Mouse (Mus musculus): ENCODE results near the gene Fuk. TPM values are rescaled to one million over a fixed set of nuclear protein-coding genes. Genes with fewer than 3 reads are reported as not detected.
"Not testable (repeated sequence)": the region's sequence is repeated elsewhere in the genome, so short reads cannot be mapped to it uniquely, and the experiment has no call there.

Gene Fuk
- polyA plus RNA-seq, 1 experiment from 2014 or later, result 8.7 TPM

- WGBS, result 97% methylated on average over 8 of the region's 8 CpGs
- H3K36me3 ChIP-seq; ATAC-seq (replicated peaks); H3K9ac ChIP-seq (replicated peaks); H3K27ac ChIP-seq (replicated peaks); H3K4me2 ChIP-seq (replicated peaks); H3K27me3 ChIP-seq; H3K9me3 ChIP-seq; H3K4me3 ChIP-seq: not testable (repeated sequence)
- peaks cover 10% of the 10 kb centered on the region for H3K4me1 ChIP-seq
Measured at GRCm38 (mm10) chr8:110929672-110930071, 27.4 kb upstream of the Fuk start.

- no peaks in the 10 kb centered on the region for H3K9me3 ChIP-seq
- H3K4me3 ChIP-seq, result no peak overlapping the region
- 75% methylated on average over 5 of the region's 5 CpGs for WGBS
- no peaks in the 10 kb centered on the region for H3K27me3 ChIP-seq
- H3K4me1 ChIP-seq, result peaks cover 10% of the 10 kb centered on the region
- no peak overlapping the region for H3K9ac ChIP-seq (replicated peaks)
- no peak for ATAC-seq (replicated peaks)
- H3K4me2 ChIP-seq (replicated peaks), result no peak overlapping the region
- no peaks in the 10 kb centered on the region for H3K36me3 ChIP-seq
- H3K27ac ChIP-seq (replicated peaks), result no peak overlapping the region
Measured at GRCm38 (mm10) chr8:110929066-110929465, 26.8 kb upstream of the Fuk start.

- Histone ChIP-seq H3K27ac (replicated peaks) (no peak overlapping the region), H3K9me3 (no peaks in the 10 kb centered on the region), H3K4me1 (peaks cover 10% of the 10 kb centered on the region), H3K4me3 (no peak overlapping the region), H3K36me3 (no peaks in the 10 kb centered on the region), H3K9ac (replicated peaks) (no peak overlapping the region), H3K4me2 (replicated peaks) (no peak overlapping the region), H3K27me3 (no peaks in the 10 kb centered on the region)
- 87% methylated on average over 7 of the region's 7 CpGs for WGBS
- no peak for ATAC-seq (replicated peaks)
Measured at GRCm38 (mm10) chr8:110928435-110928834, 26.1 kb upstream of the Fuk start.

- WGBS, result 55% methylated on average over 5 of the region's 5 CpGs
- no peak overlapping the region for H3K27ac ChIP-seq (replicated peaks)
- H3K4me2 ChIP-seq (replicated peaks), result no peak overlapping the region
- ATAC-seq (replicated peaks), result no peak
- H3K36me3 ChIP-seq, result no peaks in the 10 kb centered on the region
- no peak overlapping the region for H3K4me3 ChIP-seq
- no peaks in the 10 kb centered on the region for H3K27me3 ChIP-seq
- no peak overlapping the region for H3K9ac ChIP-seq (replicated peaks)
- no peaks in the 10 kb centered on the region for H3K9me3 ChIP-seq
- peaks cover 13% of the 10 kb centered on the region for H3K4me1 ChIP-seq
Measured at GRCm38 (mm10) chr8:110926690-110927089, 24.4 kb upstream of the Fuk start.

GRCm38 (mm10) chr8:110925691-110926140 is 23.4 kb upstream of the Fuk start:
- Histone ChIP-seq H3K4me1 (peaks cover 23% of the 10 kb centered on the region), H3K9ac (replicated peaks) (no peak overlapping the region), H3K27ac (replicated peaks) (no peak overlapping the region), H3K27me3 (no peaks in the 10 kb centered on the region), H3K9me3 (no peaks in the 10 kb centered on the region), H3K36me3 (no peaks in the 10 kb centered on the region), H3K4me2 (replicated peaks) (no peak overlapping the region), H3K4me3 (no peak overlapping the region)
- WGBS, result 86% methylated on average over 8 of the region's 8 CpGs
- no peak for ATAC-seq (replicated peaks)

- Histone ChIP-seq H3K4me3 (peak overlapping the region; percentile 90; the same call in 1 of the 2 replicates), H3K27ac (replicated peaks) (no peak overlapping the region), H3K4me2 (replicated peaks) (peak overlapping the region; percentile 85), H3K36me3 (no peaks in the 10 kb centered on the region), H3K27me3 (no peaks in the 10 kb centered on the region), H3K9ac (replicated peaks) (0 out of 2 replicates have a peak overlapping the region, but pooled peaks have one; percentile 92), H3K4me1 (peaks cover 28% of the 10 kb centered on the region), H3K9me3 (no peaks in the 10 kb centered on the region)
- ATAC-seq (replicated peaks), result no peak
- WGBS, result 52% methylated on average over 7 of the region's 7 CpGs
Measured at GRCm38 (mm10) chr8:110921492-110922230, 19.4 kb upstream of the Fuk start.

GRCm38 (mm10) chr8:110920773-110921277 is 18.5 kb upstream of the Fuk start:
- Histone ChIP-seq H3K27ac (replicated peaks) (no peak overlapping the region), H3K9me3 (no peaks in the 10 kb centered on the region), H3K27me3 (no peaks in the 10 kb centered on the region), H3K4me3 (peak overlapping the region; percentile 90), H3K36me3 (no peaks in the 10 kb centered on the region), H3K9ac (replicated peaks) (peak overlapping the region; percentile 92), H3K4me2 (replicated peaks) (peak overlapping the region; percentile 85), H3K4me1 (peaks cover 24% of the 10 kb centered on the region)
- 37% methylated on average over 3 of the region's 3 CpGs for WGBS
- no peak for ATAC-seq (replicated peaks)

- H3K9me3 ChIP-seq, result no peaks in the 10 kb centered on the region
- H3K27ac ChIP-seq (replicated peaks), result peak overlapping the region; percentile 85
- peaks cover 24% of the 10 kb centered on the region for H3K4me1 ChIP-seq
- ATAC-seq (replicated peaks), result peak; percentile 39
- no peaks in the 10 kb centered on the region for H3K36me3 ChIP-seq
- WGBS, result 2% methylated on average over 30 of the region's 37 CpGs
- H3K4me2 ChIP-seq (replicated peaks), result peak overlapping the region; percentile 85
- peak overlapping the region; percentile 92 for H3K9ac ChIP-seq (replicated peaks)
- H3K4me3 ChIP-seq, result peak overlapping the region; percentile 90
- no peaks in the 10 kb centered on the region for H3K27me3 ChIP-seq
Measured at GRCm38 (mm10) chr8:110920032-110920772, 17.9 kb upstream of the Fuk start.

GRCm38 (mm10) chr8:110919341-110920031 is 17.2 kb upstream of the Fuk start, which contains the start of gene St3gal2:
Gene St3gal2 (plus strand): TSS chr8:110919922.
- peaks cover 24% of the 10 kb centered on the region for H3K4me1 ChIP-seq
- WGBS, result under 1% methylated on average over 27 of the region's 36 CpGs

GRCm38 (mm10) chr8:110918460-110918859 is 16.2 kb upstream of the Fuk start:
- H3K4me2 ChIP-seq (replicated peaks), result no peak overlapping the region
- H3K4me1 ChIP-seq, result peaks cover 24% of the 10 kb centered on the region
- no peak overlapping the region for H3K9ac ChIP-seq (replicated peaks)
- no peaks in the 10 kb centered on the region for H3K36me3 ChIP-seq
- no peaks in the 10 kb centered on the region for H3K9me3 ChIP-seq
- no peak for ATAC-seq (replicated peaks)
- 80% methylated on average over 8 of the region's 8 CpGs for WGBS
- no peak overlapping the region for H3K4me3 ChIP-seq
- no peaks in the 10 kb centered on the region for H3K27me3 ChIP-seq
- no peak overlapping the region for H3K27ac ChIP-seq (replicated peaks)

More at GRCm38 (mm10) chr8:110919341-110920031, 17.2 kb upstream of the Fuk start, which contains the start of gene St3gal2:
- H3K9me3 ChIP-seq, result no peaks in the 10 kb centered on the region
- peak within 1 kb of the TSS; percentile 90 for H3K4me3 ChIP-seq
- H3K27ac ChIP-seq (replicated peaks), result peak within 1 kb of the TSS; percentile 85
- peak; percentile 99 for ATAC-seq (replicated peaks)
- H3K4me2 ChIP-seq (replicated peaks), result peak within 1 kb of the TSS; percentile 85
- H3K27me3 ChIP-seq, result no peaks in the 10 kb centered on the region
- H3K36me3 ChIP-seq, result no peaks in the 10 kb centered on the region
- peak within 1 kb of the TSS; percentile 92 for H3K9ac ChIP-seq (replicated peaks)

GRCm38 (mm10) chr8:110918027-110918426 is 15.7 kb upstream of the Fuk start:
- ATAC-seq (replicated peaks), result no peak

More at GRCm38 (mm10) chr8:110918027-110918426, 15.7 kb upstream of the Fuk start:
- Histone ChIP-seq H3K4me3 (no peak overlapping the region), H3K36me3 (no peaks in the 10 kb centered on the region), H3K9me3 (no peaks in the 10 kb centered on the region), H3K4me2 (replicated peaks) (no peak overlapping the region), H3K27ac (replicated peaks) (no peak overlapping the region), H3K27me3 (no peaks in the 10 kb centered on the region), H3K9ac (replicated peaks) (no peak overlapping the region), H3K4me1 (peaks cover 24% of the 10 kb centered on the region)
- WGBS, result 89% methylated on average over 11 of the region's 11 CpGs

Data from forebrain, embryonic 15.5 days (tissue).